Mouse (Mus musculus): ENCODE results near the gene Acsl1. TPM values are rescaled to one million over a fixed set of nuclear protein-coding genes. Genes with fewer than 3 reads are reported as not detected.

The Acsl1 gene
- polyA plus RNA-seq, 1 experiment from 2014 or later: 24.8 TPM

GRCm38 (mm10) chr8:46490250-46490649, 19.4 kb downstream of the Acsl1 start:
- no peaks in the 10 kb centered on the region for H3K9me3 ChIP-seq (ENCODE audit: control insufficient read depth, low read length)
- H3K27me3 ChIP-seq (replicated peaks; ENCODE audit: control insufficient read depth, insufficient read depth, low read length): no peaks in the 10 kb centered on the region
- DNase-seq (ENCODE audit: low spot score): no peak
- no peaks in the 10 kb centered on the region for H3K36me3 ChIP-seq (ENCODE audit: control insufficient read depth, insufficient read depth, low read length)
- H3K4me3 ChIP-seq (ENCODE audit: low read depth, low read length): no peak overlapping the region
- H3K4me1 ChIP-seq (replicated peaks; ENCODE audit: control insufficient read depth, insufficient read depth, low read length): 0 out of 2 replicates have a peak, but pooled peaks cover 4% of the 10 kb centered on the region
- no peak overlapping the region for H3K4me2 ChIP-seq (ENCODE audit: low read length)
- H3K27ac ChIP-seq (ENCODE audit: low read depth): no peak overlapping the region
- 90% methylated on average over 8 of the region's 8 CpGs for WGBS
- H3K9ac ChIP-seq (ENCODE audit: low read length): no peak overlapping the region
- no peak for ATAC-seq (replicated peaks; ENCODE audit: low FRiP score, low TSS enrichment, low read depth)

GRCm38 (mm10) chr8:46490821-46491220, 20.0 kb downstream of the Acsl1 start:
- no peaks in the 10 kb centered on the region for H3K36me3 ChIP-seq (ENCODE audit: control insufficient read depth, insufficient read depth, low read length)
- H3K4me3 ChIP-seq (ENCODE audit: low read depth, low read length): no peak overlapping the region
- H3K27me3 ChIP-seq (replicated peaks; ENCODE audit: control insufficient read depth, insufficient read depth, low read length): no peaks in the 10 kb centered on the region
- H3K27ac ChIP-seq (ENCODE audit: low read depth): no peak overlapping the region
- H3K9ac ChIP-seq (ENCODE audit: low read length): no peak overlapping the region
- ATAC-seq (replicated peaks; ENCODE audit: low FRiP score, low TSS enrichment, low read depth) (no peak), DNase-seq (ENCODE audit: low spot score) (no peak)
- H3K4me2 ChIP-seq (ENCODE audit: low read length): no peak overlapping the region
- WGBS: 73% methylated on average over 6 of the region's 6 CpGs
- no peaks in the 10 kb centered on the region for H3K9me3 ChIP-seq (ENCODE audit: control insufficient read depth, low read length)
- H3K4me1 ChIP-seq (replicated peaks; ENCODE audit: control insufficient read depth, insufficient read depth, low read length): 0 out of 2 replicates have a peak, but pooled peaks cover 4% of the 10 kb centered on the region

GRCm38 (mm10) chr8:46493495-46494170, 22.8 kb downstream of the Acsl1 start:
- no peak overlapping the region for H3K4me2 ChIP-seq (ENCODE audit: low read length)
- ATAC-seq (replicated peaks; ENCODE audit: low FRiP score, low TSS enrichment, low read depth) (no peak), DNase-seq (ENCODE audit: low spot score) (no peak)
- no peak overlapping the region for H3K9ac ChIP-seq (ENCODE audit: low read length)
- no peaks in the 10 kb centered on the region for H3K4me1 ChIP-seq (replicated peaks; ENCODE audit: control insufficient read depth, insufficient read depth, low read length)
- no peak overlapping the region for H3K4me3 ChIP-seq (ENCODE audit: low read depth, low read length)
- H3K9me3 ChIP-seq (ENCODE audit: control insufficient read depth, low read length): no peaks in the 10 kb centered on the region
- no peaks in the 10 kb centered on the region for H3K27me3 ChIP-seq (replicated peaks; ENCODE audit: control insufficient read depth, insufficient read depth, low read length)
- H3K27ac ChIP-seq (ENCODE audit: low read depth): no peak overlapping the region
- no peaks in the 10 kb centered on the region for H3K36me3 ChIP-seq (ENCODE audit: control insufficient read depth, insufficient read depth, low read length)
- WGBS: 79% methylated on average over 11 of the region's 11 CpGs

GRCm38 (mm10) chr8:46496852-46497251, 26.0 kb downstream of the Acsl1 start:
- ATAC-seq (replicated peaks; ENCODE audit: low FRiP score, low TSS enrichment, low read depth): no peak
- WGBS: 75% methylated on average over 6 of the region's 6 CpGs
- no peak for DNase-seq (ENCODE audit: low spot score)
- Histone ChIP-seq H3K27me3 (replicated peaks; ENCODE audit: control insufficient read depth, insufficient read depth, low read length) (no peaks in the 10 kb centered on the region), H3K4me1 (replicated peaks; ENCODE audit: control insufficient read depth, insufficient read depth, low read length) (no peaks in the 10 kb centered on the region; the same call in 1 of the 2 replicates), H3K36me3 (ENCODE audit: control insufficient read depth, insufficient read depth, low read length) (no peaks in the 10 kb centered on the region), H3K9me3 (ENCODE audit: control insufficient read depth, low read length) (no peaks in the 10 kb centered on the region), H3K4me3 (ENCODE audit: low read depth, low read length) (no peak overlapping the region), H3K27ac (ENCODE audit: low read depth) (no peak overlapping the region), H3K4me2 (ENCODE audit: low read length) (no peak overlapping the region), H3K9ac (ENCODE audit: low read length) (no peak overlapping the region)

DNA sequence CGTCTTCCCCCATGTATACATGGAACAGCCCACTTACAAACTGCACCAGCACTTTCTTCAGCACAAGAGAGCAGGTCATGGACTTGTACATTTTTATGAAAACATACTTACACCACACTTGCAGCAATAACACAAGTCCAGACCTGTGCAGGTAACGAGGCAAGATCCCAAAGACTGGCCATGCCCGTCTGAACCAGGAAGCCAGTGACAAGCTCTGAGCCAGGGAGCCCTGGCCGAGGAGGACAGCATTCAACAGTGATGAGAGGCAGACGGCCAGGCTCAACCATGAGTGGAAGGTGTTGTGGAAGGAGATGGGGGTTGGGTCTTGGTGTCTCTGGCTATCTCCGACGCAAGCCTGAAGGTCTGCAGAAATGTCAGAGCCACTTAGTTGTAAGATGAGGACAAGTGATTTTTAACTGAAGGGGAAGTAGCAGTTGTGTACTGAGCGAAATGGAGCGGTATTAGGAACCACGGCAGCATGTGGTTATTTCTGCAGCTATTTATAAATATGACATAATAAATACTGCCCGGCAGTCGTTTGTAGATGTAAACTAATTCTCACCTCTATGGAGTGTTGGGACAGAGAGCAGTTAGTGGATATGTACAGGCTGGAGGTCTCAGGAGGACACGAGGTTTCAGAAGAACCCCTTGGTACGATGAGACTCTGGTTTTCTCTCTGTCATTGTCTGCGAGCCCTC, 26.6 kb downstream of the Acsl1 start:
- Histone ChIP-seq H3K4me3 (ENCODE audit: low read depth, low read length) (no peak overlapping the region), H3K9me3 (ENCODE audit: control insufficient read depth, low read length) (no peaks in the 10 kb centered on the region), H3K4me2 (ENCODE audit: low read length) (no peak overlapping the region), H3K9ac (ENCODE audit: low read length) (no peak overlapping the region), H3K27ac (ENCODE audit: low read depth) (no peak overlapping the region), H3K4me1 (replicated peaks; ENCODE audit: control insufficient read depth, insufficient read depth, low read length) (no peaks in the 10 kb centered on the region; the same call in 1 of the 2 replicates), H3K36me3 (ENCODE audit: control insufficient read depth, insufficient read depth, low read length) (no peaks in the 10 kb centered on the region), H3K27me3 (replicated peaks; ENCODE audit: control insufficient read depth, insufficient read depth, low read length) (no peaks in the 10 kb centered on the region)
- DNase-seq (ENCODE audit: low spot score): no peak
- ATAC-seq (replicated peaks; ENCODE audit: low FRiP score, low TSS enrichment, low read depth): no peak
- WGBS: 59% methylated on average over 15 of the region's 15 CpGs

GRCm38 (mm10) chr8:46499376-46500061, 28.7 kb downstream of the Acsl1 start:
- H3K27me3 ChIP-seq (replicated peaks; ENCODE audit: control insufficient read depth, insufficient read depth, low read length): no peaks in the 10 kb centered on the region
- no peak overlapping the region for H3K4me3 ChIP-seq (ENCODE audit: low read depth, low read length)
- peak overlapping the region; percentile 15; the same call in 1 of the 2 replicates for H3K4me2 ChIP-seq (ENCODE audit: low read length)
- no peak for ATAC-seq (replicated peaks; ENCODE audit: low FRiP score, low TSS enrichment, low read depth)
- H3K27ac ChIP-seq (ENCODE audit: low read depth): no peak overlapping the region
- H3K36me3 ChIP-seq (ENCODE audit: control insufficient read depth, insufficient read depth, low read length): no peaks in the 10 kb centered on the region
- no peaks in the 10 kb centered on the region for H3K9me3 ChIP-seq (ENCODE audit: control insufficient read depth, low read length)
- no peak overlapping the region for H3K9ac ChIP-seq (ENCODE audit: low read length)
- H3K4me1 ChIP-seq (replicated peaks; ENCODE audit: control insufficient read depth, insufficient read depth, low read length): peaks cover 3% of the 10 kb centered on the region; the same call in 1 of the 2 replicates
- DNase-seq (ENCODE audit: low spot score): no peak
- WGBS: 45% methylated on average over 19 of the region's 19 CpGs

DNA sequence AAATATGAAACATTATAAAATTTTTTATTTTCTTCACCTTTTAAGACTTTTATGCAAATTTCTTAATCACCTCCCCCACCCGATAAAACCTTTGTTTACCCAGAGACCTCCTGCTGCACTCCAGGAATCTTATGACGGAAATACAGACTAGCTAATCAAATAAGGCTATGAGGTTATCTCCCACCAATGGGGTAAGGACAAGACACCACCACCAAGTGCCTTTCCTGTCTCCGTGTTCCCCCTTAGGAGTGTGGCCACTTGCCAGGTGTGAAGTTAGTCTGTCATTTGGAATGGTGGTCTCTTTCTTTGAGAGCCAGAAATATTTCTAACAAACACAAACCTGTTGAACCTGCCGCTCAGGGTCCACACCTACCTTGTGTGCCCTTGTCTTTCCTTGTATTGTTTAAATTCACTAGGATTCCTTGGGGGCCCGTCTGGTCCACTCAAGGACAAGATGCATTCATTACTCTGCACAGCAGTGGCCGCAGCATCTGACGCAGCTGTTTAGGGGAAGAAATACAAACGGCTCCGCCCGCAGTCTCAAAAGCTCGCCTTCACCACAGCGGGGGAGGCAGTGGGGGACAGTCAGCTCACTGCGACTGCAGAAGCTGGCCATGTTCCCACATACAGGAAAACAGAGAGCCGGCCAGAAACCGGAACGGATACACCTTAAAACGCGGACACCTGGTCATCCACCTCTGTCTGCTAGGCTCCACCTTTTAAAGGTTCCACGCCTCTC, 31.7 kb downstream of the Acsl1 start:
- H3K36me3 ChIP-seq (ENCODE audit: control insufficient read depth, insufficient read depth, low read length): no peaks in the 10 kb centered on the region
- peak overlapping the region; percentile 22 for H3K4me3 ChIP-seq (ENCODE audit: low read depth, low read length)
- H3K27me3 ChIP-seq (replicated peaks; ENCODE audit: control insufficient read depth, insufficient read depth, low read length): no peaks in the 10 kb centered on the region
- no peak overlapping the region for H3K9ac ChIP-seq (ENCODE audit: low read length)
- no peak for DNase-seq (ENCODE audit: low spot score)
- H3K4me1 ChIP-seq (replicated peaks; ENCODE audit: control insufficient read depth, insufficient read depth, low read length): peaks cover 11% of the 10 kb centered on the region
- H3K4me2 ChIP-seq (ENCODE audit: low read length): peak overlapping the region; percentile 45
- WGBS: 30% methylated on average over 19 of the region's 19 CpGs
- peak; percentile 51; the same call in 1 of the 2 replicates for ATAC-seq (replicated peaks; ENCODE audit: low FRiP score, low TSS enrichment, low read depth)
- no peaks in the 10 kb centered on the region for H3K9me3 ChIP-seq (ENCODE audit: control insufficient read depth, low read length)
- no peak overlapping the region for H3K27ac ChIP-seq (ENCODE audit: low read depth)

GRCm38 (mm10) chr8:46503072-46503695, 32.3 kb downstream of the Acsl1 start:
- H3K9me3 ChIP-seq (ENCODE audit: control insufficient read depth, low read length): no peaks in the 10 kb centered on the region
- no peaks in the 10 kb centered on the region for H3K36me3 ChIP-seq (ENCODE audit: control insufficient read depth, insufficient read depth, low read length)
- H3K9ac ChIP-seq (ENCODE audit: low read length): no peak overlapping the region
- peak overlapping the region; percentile 45 for H3K4me2 ChIP-seq (ENCODE audit: low read length)
- no peaks in the 10 kb centered on the region for H3K27me3 ChIP-seq (replicated peaks; ENCODE audit: control insufficient read depth, insufficient read depth, low read length)
- H3K4me1 ChIP-seq (replicated peaks; ENCODE audit: control insufficient read depth, insufficient read depth, low read length): peaks cover 11% of the 10 kb centered on the region
- ATAC-seq (replicated peaks; ENCODE audit: low FRiP score, low TSS enrichment, low read depth) (no peak), DNase-seq (ENCODE audit: low spot score) (no peak)
- no peak overlapping the region for H3K27ac ChIP-seq (ENCODE audit: low read depth)
- H3K4me3 ChIP-seq (ENCODE audit: low read depth, low read length): peak overlapping the region; percentile 22
- 81% methylated on average over 12 of the region's 12 CpGs for WGBS
